Mouse (Mus musculus) kidney, adult 2 months (tissue): ENCODE data around the gene Atp4a. TPM values are rescaled to one million over a fixed set of nuclear protein-coding genes. Genes with fewer than 3 reads are reported as not detected.
A peak's percentile ranks its signal among the peaks of the same experiment; 100 is the strongest.
"Not testable (repeated sequence)": the region's sequence is repeated elsewhere in the genome, so short reads cannot be mapped to it uniquely, and the experiment has no call there.

ENCODE experiments used
- DNase-seq: peaks from one replicate; pipeline ENCODE4 v3.0.0; 2021
- H3K27ac ChIP-seq: fragments of 200-500 bp; 2 replicates; pipeline ENCODE4 v1.5.1; 2012; ENCODE audit warnings: low read depth, low read length, control low read depth, inconsistent platforms; ENCODE audit not compliant: insufficient read depth
- H3K27me3 ChIP-seq: fragments of 200-500 bp; replicated peaks from 2 replicates; pipeline ENCODE4 v1.6.1; 2012; ENCODE audit warnings: mild to moderate bottlenecking, moderate library complexity, low read length, inconsistent platforms; ENCODE audit not compliant: control insufficient read depth, insufficient read depth
- H3K36me3 ChIP-seq: fragments of 200-500 bp; 2 replicates; pipeline ENCODE4 v1.6.1; 2012; ENCODE audit warnings: mild to moderate bottlenecking, moderate library complexity, low read length, inconsistent platforms; ENCODE audit not compliant: control insufficient read depth, insufficient read depth
- H3K4me1 ChIP-seq: fragments of 200-500 bp; 2 replicates; pipeline ENCODE4 v1.6.1; 2011; ENCODE audit warnings: low read length; ENCODE audit not compliant: control insufficient read depth, insufficient read depth
- H3K4me3 ChIP-seq: fragments of 200-500 bp; 2 replicates; pipeline ENCODE4 v1.5.1; 2011; ENCODE audit warnings: mild to moderate bottlenecking, low read depth, low read length, control low read depth; ENCODE audit not compliant: insufficient read depth
- CTCF ChIP-seq: fragments of 200-500 bp; conservative IDR thresholded peaks from 2 replicates; pipeline ENCODE4 v1.5.1; 2011; ENCODE audit warnings: low read depth, mild to moderate bottlenecking, control low read depth, low read length, moderate library complexity, mixed read lengths; ENCODE audit not compliant: insufficient read depth, insufficient read length
- POLR2A ChIP-seq: fragments of 200-500 bp; IDR thresholded peaks from one replicate; pipeline ENCODE4 v1.6.1; 2011; ENCODE audit warnings: low read depth, low read length, control low read depth
- WGBS: fragments of 180-500 bp; shearing (Covaris S2); methylation state at CpG from one replicate; pipeline ENCODE4 v1.1.7; 2018; 5-methylcytosine and 5-hydroxymethylcytosine counted together
- polyA plus RNA-seq: library from polyadenylated mRNA; depleted of rRNA; stranded (reverse); fragments of >200 nt; gene quantifications from 2 replicates; pipeline ENCODE4 v1.2.3, GENCODE M21; 2012

Gene Atp4a
- polyA plus RNA-seq, 1 experiment: 33.1 TPM

DNA sequence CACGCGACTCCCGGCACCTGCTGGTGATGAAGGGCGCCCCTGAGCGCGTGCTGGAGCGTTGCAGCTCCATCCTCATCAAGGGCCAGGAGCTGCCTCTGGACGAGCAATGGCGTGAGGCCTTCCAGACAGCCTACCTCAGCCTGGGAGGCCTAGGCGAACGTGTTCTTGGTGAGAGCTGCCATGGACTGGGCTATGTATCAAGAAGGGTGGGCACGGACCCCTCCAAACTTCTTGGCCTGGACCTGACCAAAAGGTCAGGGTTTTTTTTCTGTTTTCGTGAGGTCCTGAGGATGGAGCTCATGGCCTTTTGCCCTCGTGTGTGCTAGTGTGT, 5.7 kb downstream of the Atp4a start:
- TF ChIP-seq CTCF (no peak), POLR2A (no peak)
- Histone ChIP-seq H3K36me3 (no peaks in the 10 kb centered on the region), H3K4me1 (no peaks in the 10 kb centered on the region), H3K27ac (no peak overlapping the region), H3K4me3 (no peak overlapping the region), H3K27me3 (no peaks in the 10 kb centered on the region)
- DNase-seq: no peak
- WGBS: 24% methylated on average over 14 of the region's 14 CpGs

DNA sequence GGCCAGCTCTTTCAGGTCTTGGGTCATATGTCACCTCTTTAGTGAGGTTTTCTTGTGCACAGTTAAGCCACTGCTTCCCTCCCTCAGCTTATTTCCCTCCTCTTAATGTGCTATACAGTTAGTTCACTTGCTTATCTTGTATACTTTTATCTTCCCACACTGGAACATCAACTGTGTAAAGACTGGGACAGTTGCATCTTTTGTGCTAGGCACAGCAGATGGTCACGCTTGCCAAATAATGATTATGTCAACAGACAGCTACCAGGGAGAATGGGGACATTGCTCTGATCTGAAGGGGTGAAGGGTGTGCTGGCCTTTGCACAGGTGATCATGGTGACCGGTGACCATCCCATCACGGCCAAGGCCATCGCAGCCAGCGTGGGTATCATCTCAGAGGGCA, 7.7 kb downstream of the Atp4a start:
- H3K4me1 ChIP-seq: no peaks in the 10 kb centered on the region
- DNase-seq: no peak
- H3K36me3 ChIP-seq: no peaks in the 10 kb centered on the region
- 91% methylated on average over 5 of the region's 5 CpGs for WGBS
- no peaks in the 10 kb centered on the region for H3K27me3 ChIP-seq
- TF ChIP-seq CTCF (no peak), POLR2A (no peak)
- no peak overlapping the region for H3K4me3 ChIP-seq
- H3K27ac ChIP-seq: no peak overlapping the region

DNA sequence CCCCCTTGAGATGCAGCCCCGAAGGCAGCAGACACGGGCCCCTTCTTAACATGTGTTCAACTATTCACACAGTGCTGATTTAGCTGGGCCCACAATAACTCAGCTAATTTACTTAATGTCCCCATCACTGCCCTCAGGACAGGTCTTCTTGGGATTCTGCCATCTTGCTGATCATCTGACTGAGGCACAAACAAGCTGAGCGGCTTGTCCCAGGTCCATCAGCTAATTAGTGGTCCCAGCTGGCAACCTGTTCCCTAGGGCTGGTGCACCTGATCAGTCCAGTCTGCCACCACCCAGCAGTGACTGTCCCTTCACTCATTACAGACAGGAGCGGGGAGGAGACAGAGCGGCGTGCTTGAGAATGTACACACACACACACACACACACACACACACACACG, 9.3 kb downstream of the Atp4a start:
- WGBS: 76% methylated on average over 7 of the region's 7 CpGs
- TF ChIP-seq POLR2A (no peak), CTCF (no peak)
- DNase-seq: no peak
- H3K27ac ChIP-seq: no peak overlapping the region
- H3K27me3 ChIP-seq: no peaks in the 10 kb centered on the region
- H3K4me1 ChIP-seq: no peaks in the 10 kb centered on the region
- H3K36me3 ChIP-seq: no peaks in the 10 kb centered on the region
- no peak overlapping the region for H3K4me3 ChIP-seq

GRCm38 (mm10) chr7:30723274-30723953, 11.4 kb downstream of the Atp4a start:
- no peaks in the 10 kb centered on the region for H3K36me3 ChIP-seq
- 66% methylated on average over 6 of the region's 6 CpGs for WGBS
- H3K27me3 ChIP-seq: no peaks in the 10 kb centered on the region
- no peaks in the 10 kb centered on the region for H3K4me1 ChIP-seq
- H3K27ac ChIP-seq: no peak overlapping the region
- TF ChIP-seq CTCF: no peak
- TF ChIP-seq POLR2A: no peak
- no peak overlapping the region for H3K4me3 ChIP-seq
- DNase-seq: no peak

DNA sequence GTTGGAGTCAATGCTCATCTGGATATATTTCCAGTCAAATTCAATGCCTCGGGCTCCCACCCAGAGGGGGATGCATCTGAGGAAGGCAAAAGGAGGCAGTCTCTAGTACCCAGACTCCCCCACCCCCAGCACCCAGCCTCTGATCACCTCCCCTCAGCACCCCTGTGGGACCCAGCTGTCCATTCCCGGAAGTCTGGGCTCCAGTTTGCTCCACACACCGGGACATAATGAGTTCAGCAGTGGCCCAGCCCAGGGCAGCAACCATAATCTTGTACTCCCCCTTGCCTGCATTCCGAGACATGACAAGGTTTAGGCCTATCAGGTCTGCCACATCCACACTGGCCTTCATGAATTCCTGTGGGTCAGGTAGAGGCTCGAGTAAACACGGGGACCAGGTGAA, 16.2 kb downstream of the Atp4a start:
- peak overlapping the region; percentile 23 for H3K4me3 ChIP-seq
- no peak for DNase-seq
- no peak for TF ChIP-seq POLR2A
- TF ChIP-seq CTCF: no peak
- H3K4me1 ChIP-seq: no peaks in the 10 kb centered on the region; the same call in 1 of the 2 replicates
- no peaks in the 10 kb centered on the region for H3K36me3 ChIP-seq
- H3K27ac ChIP-seq: peak overlapping the region; percentile 40
- no peaks in the 10 kb centered on the region for H3K27me3 ChIP-seq
- WGBS: 49% methylated on average over 6 of the region's 6 CpGs

DNA sequence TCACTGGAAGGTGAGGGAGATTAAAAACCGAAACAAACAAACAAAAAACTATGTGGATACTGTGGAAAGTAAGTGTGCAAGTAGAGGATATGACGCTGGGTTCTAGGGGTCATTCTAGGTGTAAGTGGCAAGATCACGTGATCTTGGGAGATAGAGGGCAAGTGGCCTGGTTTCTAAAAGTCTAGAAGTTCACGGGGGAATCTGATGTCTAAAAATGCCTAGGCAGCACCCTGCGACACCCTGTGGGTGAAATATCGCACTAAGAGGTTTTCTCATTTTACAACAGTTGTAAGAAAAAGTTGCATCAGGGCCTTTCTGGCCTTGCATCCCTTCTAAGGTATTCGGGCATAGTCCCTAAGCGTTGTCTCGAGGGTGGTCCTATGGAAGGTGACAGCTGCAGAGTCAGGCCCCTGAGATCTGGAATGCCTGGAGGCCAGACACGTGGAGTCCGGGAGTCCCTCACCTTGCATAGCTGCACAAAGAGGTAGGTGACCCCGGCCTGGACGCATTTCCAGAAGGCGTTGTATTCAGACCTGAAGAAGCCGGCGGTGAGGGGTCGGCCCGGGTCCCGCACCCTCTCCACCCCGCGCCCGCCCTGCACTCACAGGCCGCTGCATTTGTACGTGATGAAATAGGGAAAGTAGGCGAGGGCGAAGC, 16.9 kb downstream of the Atp4a start:
- peak overlapping the region; percentile 53 for H3K27ac ChIP-seq
- TF ChIP-seq POLR2A: no peak
- TF ChIP-seq CTCF: peak; percentile 13; the same call in 1 of the 2 replicates
- no peaks in the 10 kb centered on the region for H3K27me3 ChIP-seq
- WGBS: 3% methylated on average over 26 of the region's 26 CpGs
- no peaks in the 10 kb centered on the region; the same call in 1 of the 2 replicates for H3K4me1 ChIP-seq
- no peaks in the 10 kb centered on the region for H3K36me3 ChIP-seq
- peak; percentile 36 for DNase-seq
- H3K4me3 ChIP-seq: peak overlapping the region; percentile 74

GRCm38 (mm10) chr7:30729396-30730063, 17.5 kb downstream of the Atp4a start, which contains the start of gene Tmem147:
Tmem147 (minus strand) TSS chr7:30729540.
- Histone ChIP-seq H3K27me3 (no peaks in the 10 kb centered on the region), H3K36me3 (no peaks in the 10 kb centered on the region), H3K4me3 (peak within 1 kb of the TSS; percentile 74), H3K4me1 (no peaks in the 10 kb centered on the region; the same call in 1 of the 2 replicates), H3K27ac (peak within 1 kb of the TSS; percentile 68)
- TF ChIP-seq CTCF (peak; percentile 19; the same call in 1 of the 2 replicates), POLR2A (peak; percentile 33)
- WGBS: under 1% methylated on average over 60 of the region's 60 CpGs
- DNase-seq: peak; percentile 99

GRCm38 (mm10) chr7:30730064-30730722, 18.2 kb downstream of the Atp4a start:
- H3K4me3 ChIP-seq: peak overlapping the region; percentile 74
- H3K36me3 ChIP-seq, DNase-seq, H3K4me1 ChIP-seq, H3K27me3 ChIP-seq: not testable (repeated sequence)
- H3K27ac ChIP-seq: peak overlapping the region; percentile 68; the same call in 1 of the 2 replicates
- 16% methylated on average over 20 of the region's 22 CpGs for WGBS
